Mouse (Mus musculus): ENCODE data around the gene Coro1c.
"Not testable (repeated sequence)": the region's sequence is repeated elsewhere in the genome, so short reads cannot be mapped to it uniquely, and the experiment has no call there.

Coro1c gene

DNA sequence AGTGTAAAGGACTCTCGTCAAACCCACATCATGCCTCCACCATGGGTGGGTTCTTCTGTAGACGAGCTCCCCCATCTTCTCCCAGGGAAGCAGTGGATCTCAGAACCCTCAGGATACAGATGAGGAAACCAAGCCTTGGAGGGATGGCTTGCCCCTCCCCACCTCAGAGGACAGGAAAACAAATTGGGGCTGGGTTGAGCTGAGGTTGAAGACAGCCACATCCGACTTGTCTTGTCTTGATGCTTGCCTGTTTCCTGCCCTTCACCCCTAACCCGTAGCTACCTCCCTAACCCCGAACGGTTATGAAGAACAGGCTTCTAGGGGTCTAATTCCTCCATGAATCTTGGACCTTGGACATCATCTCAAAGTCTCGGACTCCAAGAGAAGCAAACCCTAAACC lies 83.0 kb downstream of the Coro1c start:
- no peak for DNase-seq

DNA sequence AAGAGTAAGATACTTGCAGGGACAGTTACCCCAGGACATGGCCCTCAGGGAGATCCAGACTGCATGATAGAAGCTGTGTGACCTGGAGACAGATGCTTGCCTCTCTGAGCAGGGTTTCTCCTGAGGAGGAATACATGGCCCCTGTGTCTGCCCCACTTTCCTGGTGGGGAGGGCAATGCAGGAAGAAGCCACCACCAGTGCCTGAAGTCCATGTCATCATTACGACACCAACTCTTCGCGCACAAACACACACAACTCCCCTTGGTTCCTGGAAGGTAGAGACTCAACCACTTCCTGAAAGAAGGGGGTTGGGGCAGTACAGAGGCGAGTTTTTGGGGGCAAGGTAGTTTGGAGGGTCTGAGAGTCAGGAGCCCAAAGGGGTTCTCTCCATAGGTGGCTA lies 84.3 kb downstream of the Coro1c start:
- no peak for DNase-seq

DNA sequence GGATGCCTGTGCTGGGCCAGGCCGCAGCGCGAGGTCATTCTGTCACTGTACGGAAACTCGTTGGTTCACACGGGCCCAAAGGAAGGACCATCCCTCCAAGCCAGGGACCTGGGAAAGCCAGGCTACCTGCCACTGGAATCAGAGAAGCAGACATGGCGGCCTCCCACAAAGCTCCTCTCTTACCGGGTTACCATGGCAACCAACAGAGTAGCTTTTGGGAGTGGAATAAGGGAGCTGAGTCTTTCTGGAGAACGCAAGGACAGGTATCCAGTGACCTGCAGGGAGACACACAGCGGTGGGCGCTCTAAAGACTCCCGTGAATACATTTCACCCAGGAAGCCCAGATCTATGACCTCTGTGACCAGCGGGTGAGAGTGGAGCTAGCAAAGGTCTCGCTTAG lies 90.0 kb downstream of the Coro1c start:
- DNase-seq = no peak

DNA sequence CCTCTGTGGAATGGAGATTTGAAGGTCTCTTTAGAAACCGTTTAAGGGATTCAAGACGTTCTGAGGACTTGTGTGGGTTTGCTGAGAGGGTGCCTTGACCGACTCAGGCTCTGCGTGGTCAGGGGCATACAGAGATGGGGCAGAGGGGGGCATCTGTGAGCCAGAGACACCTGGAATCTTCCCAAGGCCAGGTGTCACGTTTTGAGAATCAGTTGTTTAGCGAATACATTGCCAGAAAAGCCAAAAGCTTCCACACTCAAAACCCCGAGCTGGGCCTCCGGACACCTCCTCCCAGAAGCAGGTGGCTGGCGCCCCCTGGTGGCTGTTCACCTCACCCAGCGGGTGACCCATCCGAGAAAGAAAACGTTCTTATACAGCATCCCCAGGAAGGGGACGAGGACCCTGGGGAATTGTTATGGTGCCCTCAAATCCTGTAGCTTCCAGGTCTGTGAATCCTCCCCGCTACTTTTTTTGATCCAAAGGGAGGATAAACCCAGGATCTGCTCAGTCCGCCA lies 92.9 kb downstream of the Coro1c start:
- DNase-seq = peak; percentile 26

DNA sequence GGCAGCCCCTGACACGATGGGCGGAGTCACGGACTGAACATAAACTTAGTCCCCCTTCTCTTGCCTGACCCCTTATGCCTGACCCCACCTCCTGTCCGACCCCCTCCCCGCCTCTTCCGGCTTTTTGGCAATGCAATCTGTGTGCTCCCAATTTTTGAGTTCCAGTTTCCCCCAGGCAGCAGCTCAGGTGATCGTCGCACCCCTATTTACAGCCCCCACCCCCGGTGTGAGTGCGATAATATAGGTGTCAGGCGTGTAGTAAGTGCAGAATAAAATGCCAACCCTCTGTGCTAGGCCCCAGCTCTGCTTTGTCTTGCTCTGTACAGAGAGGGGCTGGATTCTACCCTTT lies 93.5 kb downstream of the Coro1c start:
- DNase-seq = no peak

DNA sequence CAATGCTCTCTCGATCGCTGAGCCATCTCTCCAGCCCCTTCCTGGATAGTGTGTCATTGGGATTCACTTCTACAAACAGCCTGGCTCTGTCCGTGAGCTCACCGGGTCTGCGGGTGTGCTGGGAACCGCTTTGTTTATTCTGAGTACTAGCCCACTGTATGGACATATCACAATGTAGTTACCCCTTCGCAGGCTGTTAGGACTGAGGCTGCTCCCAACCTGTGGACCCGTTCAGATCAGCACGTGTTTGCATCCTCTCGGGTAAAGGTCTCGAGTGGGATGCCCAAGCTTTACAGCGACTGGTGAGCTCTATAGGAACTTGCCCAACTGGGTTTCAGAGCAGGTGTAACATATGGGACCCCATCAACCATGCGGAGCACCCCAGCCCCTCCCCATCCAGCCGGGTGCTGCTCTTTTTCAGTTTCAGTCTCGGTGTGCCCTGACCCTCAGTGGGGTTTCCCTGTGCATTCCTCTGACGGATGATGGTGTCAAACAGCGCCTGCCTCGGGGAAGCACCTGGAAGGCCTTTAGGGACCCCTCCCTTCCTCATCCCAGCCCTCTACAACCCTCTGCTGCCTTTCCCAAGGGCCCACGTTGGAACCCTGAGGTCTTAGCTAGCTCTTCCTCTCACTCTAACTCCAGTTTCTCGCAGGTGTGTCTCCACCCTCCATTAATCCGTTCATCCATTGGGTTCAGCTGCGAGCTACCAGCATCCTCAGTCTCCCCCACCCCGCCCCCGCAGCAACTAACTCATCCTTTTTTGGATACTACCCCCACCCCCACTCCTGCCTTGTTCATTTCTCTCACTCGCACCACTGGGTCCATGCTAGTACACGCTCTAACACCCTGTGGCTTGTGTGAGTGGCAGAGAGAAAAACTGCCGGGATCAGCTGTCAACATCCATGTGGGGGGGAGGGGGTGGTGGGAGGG lies 94.2 kb downstream of the Coro1c start:
- no peak for DNase-seq

DNA sequence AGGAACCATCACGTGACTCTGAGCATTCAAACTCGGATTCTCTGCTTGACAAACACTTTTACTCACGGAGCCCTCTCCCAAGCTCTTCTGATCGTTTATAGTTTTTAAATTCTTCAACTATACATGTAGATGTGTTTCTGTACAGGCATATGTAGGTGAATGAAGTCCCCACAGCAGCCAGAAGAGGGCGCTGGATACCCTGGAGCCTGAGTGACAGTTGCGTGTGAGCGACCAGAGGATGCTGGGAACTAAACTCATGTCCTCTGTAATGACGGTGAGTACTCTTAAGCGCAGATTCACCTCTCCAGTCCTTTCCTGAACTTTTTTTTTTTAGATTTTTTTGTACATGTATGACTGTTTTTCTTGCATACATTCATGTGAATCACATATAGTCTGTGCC lies 95.0 kb downstream of the Coro1c start:
- no peak for DNase-seq

DNA sequence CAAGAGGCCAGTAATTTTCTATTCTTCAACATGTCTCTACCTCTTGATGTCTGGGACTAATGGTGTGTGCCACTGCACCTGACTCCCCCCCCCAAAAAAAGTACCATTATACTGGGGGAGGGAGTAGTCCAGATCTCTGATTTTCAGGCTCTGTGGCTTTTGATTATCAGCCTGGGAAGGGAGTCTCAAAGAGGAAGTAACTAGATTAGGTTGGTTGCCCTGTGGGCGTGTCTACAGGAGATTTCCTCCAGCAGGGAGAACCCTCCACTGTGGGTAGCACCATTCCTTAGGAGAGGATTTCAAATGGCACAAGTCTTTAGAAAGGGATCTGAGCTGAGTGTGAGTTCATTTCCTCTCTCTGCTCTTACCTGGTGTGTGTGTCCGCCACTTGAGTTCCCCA lies 95.9 kb downstream of the Coro1c start:
- DNase-seq = no peak

DNA sequence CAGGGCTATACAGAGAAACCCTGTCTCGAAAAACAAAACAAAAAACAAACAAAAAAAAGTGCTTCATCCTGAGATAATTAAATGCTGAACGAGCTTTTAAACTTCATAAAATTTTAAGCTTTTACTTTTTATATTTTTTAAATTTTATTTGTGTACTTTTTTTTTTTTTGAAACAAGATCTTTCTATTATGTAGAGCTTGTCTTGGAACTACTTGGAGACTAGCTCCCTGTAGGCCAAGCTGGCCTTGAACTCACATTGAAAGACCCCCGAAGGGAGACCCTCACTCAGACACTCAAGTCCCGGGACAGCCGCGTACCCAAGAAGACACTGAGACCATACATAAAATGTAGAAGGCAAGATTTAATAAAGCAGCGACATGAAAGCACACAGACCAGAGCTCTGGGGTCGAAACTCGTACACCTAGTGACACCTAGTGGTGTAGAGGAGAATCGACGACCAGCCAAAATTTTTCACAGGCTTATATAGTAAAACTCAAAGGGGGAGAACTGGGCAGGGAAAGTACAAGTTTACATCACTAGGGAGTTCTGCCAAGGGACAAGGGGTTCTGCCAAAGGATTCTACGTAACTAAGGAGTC lies 96.6 kb downstream of the Coro1c start:
- not testable (repeated sequence) for DNase-seq

DNA sequence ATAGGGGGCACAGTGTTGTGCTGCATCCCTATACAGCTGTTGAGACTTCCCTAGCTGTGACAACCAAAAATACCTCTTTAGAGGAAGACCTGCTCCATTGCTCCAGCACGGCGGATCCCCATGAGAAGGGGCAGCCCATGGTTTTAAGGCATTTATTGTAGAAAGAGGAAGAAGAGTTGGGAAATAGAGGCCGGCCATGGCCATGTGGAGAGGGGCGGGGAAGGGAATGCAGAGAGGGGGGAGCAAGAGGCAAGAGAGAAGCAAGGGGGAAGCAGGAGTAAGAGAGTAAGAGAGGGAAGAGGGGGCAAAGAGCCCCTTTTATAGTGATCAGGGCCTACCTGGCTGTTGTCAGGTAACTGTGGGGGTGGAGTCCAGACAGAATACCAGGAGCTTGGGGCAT lies 98.4 kb downstream of the Coro1c start:
- no peak for DNase-seq

DNA sequence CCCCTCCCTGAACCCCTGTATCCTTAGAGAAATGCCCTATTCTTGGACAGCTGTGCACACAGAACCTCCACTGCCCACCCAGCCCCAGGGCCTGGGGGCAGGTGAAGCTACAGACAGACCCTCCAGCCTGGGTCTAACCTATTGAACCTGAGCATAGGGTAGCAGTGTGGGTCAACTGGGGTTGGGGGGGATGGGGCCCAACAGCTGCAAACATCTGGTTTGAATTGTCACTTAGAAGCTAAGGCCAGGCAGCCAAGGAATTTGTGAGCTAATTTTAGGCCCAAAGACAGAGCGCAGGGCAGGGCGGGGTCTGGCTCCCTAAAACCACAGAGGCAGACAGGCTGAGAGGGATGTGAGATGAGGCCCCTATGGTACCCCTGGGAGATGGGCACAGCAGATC lies 100.4 kb downstream of the Coro1c start:
- DNase-seq = no peak

DNA sequence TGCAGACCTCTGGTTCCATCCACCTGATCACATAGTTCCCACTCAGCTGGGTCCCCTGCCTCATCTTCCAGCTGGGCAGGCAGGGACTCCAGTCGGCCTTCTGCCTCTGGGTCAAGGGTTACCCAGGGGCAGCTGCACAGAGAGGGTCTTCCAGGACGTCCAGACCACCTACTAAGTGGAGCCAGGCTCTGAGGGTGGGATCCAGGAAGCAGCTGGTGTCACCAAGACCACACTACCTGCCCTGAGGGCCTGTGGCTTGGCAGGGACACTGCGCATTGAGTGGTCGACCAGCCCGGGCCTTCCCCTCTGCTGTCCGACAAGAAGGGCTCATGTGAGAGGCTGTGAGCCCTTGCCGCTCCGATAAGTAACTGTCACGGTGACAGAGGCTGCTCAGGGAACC lies 100.8 kb downstream of the Coro1c start:
- DNase-seq = no peak

DNA sequence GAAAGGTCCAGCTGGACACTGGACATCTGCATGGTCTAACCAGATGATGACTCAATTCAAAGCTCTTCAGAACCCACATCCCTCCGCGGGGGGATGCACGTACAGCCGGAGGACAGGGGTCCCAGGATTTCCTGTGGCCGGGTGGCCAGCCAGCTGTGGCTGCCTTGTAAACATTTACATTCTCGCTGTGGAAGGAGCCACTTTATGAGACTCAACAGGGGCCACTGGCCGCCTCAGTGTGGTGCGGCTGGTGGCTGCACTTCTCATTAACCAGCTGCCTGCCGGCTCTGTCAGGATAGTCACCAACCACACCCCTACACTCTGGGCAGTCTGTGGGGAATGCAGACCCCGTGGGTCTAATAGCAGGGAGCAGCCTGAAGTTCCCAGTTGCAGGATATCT lies 102.1 kb downstream of the Coro1c start:
- DNase-seq = no peak

DNA sequence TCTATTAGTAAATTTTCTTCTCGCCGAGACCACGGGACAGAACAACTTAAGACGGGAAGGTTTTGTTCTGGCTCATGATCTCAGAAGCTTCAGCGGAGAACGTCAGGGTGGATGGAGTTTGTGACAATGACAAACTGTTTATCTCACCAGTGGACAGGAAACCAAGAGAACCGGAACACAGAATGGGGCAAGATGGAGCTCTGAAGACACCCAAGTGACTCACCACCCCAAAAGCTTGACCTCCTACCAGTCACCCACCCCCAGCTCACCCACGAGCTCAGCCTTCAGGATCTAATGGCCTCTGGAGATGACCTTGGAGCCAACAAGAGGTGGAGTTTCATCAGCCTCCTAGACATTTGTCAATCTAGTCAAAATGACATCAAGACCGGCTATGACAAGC lies 103.3 kb downstream of the Coro1c start:
- no peak for DNase-seq

DNA sequence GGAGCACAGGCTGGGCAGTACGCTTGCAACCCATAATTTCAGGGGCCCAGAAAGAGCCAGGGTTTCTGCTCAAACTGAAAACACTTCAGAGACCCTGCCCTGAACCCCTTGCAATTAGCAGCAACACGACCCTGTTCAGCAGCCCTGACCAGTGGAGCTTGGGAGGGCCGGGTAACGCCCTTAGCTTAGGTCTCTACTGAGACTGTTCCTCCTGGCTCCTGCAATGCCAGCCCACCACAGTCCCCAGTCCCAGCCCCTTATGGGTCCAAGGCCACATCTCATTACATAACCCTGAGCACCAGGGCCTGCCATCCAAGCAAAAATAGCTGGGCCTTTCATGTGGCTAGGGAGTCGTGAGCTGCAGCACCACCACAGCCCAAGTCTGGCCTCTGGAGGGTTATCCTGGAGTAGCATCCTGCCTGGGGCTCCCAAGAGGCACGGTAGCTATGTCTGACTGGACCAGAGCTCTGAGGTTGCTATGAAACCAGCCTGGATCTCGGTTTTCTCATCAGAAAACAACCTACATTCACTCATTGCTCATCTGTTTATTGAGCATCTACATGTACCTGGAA lies 104.1 kb downstream of the Coro1c start:
- no peak for DNase-seq

DNA sequence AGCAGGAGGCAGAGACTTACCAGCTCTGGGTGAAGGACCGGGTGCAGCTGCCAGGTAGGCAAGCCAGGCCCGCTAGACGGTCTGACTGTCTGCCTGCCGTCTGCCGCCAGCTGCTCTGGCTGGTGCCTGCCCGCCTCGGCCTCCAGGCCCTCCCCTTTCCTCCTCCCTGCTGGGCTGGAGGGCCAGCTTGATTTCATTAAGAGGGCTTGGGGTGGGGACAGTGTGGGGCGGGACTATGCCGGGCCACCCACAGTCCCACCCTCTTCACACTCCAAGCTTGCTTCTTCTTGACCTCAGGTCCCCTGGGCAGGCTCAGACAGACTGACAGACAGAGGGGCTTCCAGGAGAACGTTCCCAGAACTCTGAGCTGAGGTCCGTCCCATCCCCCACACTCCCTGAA lies 108.3 kb downstream of the Coro1c start, which contains the start of gene Tmem119:
Gene Tmem119 (minus strand): TSS at position 237 of the 400 bp plus-strand sequence.
- DNase-seq = peak; percentile 37

DNA sequence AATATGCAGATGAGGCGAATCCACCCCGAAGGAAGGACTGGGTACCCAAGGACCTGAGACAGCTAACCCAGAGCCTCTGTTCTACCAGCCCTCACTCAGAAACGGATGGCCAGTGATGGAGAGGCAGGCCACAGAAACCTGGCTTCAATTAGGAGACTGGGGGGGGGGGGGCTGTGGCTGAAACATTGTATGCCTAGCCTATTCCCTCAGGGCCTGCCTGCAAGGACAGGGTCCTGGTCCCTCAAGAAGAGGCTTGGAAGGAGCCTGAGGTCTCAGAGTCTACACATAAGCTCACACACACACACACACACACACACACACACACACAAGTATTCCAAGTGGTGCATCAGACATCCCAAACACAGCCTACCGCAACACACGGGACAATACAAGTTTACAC lies 108.9 kb downstream of the Coro1c start:
- DNase-seq = no peak

DNA sequence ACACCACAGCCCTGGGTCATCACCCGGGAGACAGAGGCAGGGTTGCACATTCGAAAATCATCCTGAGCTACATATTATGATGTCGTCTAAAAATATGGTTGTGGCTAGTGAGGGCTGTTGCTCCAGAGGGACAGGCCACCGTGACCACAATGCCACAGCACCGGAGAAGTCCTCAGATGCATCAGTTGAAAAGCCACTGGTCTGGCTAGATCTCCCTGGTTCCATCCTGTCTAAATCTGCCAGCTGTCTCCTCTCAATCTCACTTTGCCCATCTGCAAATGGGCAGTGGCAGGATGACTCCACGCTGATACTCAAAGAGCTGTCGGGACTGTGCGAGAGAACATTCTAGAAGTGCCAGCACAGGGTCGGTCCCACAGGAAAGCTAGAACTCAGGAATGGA lies 110.0 kb downstream of the Coro1c start:
- no peak for DNase-seq

DNA sequence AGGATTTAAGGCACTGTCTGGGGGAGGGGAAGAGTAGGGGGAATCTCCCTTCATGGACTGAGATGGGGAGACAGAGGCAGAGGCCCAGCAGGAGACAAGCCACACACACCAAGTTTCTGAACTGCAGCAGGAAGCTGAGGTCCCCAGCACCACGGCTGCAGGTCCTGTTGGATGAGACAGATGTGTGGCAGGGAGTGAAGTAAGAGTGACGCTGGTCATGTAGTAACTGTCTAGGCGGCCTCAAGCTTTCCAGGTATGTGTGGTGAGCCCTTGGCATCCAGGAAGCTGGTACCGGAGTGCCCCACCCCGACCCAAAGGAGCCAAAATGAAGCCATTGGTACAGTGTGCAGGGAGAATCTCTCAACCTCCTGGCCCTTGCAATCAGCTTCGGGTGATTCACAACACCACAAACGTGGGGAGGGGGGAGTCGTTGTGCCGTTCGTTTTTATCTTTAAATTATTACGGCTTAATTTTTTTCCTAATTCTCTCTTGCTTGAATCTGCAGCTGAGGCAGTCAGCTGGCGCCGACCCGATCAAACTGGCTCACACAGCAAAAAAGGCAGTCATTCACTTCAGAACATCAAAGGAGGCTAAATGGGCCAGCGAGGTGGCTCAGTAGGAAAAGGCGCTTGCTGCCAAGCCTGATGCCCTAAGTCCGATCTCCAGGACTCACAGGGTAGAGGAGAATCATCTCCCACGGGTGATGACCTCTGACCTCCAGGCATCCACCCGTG lies 111.2 kb downstream of the Coro1c start:
- DNase-seq = no peak

DNA sequence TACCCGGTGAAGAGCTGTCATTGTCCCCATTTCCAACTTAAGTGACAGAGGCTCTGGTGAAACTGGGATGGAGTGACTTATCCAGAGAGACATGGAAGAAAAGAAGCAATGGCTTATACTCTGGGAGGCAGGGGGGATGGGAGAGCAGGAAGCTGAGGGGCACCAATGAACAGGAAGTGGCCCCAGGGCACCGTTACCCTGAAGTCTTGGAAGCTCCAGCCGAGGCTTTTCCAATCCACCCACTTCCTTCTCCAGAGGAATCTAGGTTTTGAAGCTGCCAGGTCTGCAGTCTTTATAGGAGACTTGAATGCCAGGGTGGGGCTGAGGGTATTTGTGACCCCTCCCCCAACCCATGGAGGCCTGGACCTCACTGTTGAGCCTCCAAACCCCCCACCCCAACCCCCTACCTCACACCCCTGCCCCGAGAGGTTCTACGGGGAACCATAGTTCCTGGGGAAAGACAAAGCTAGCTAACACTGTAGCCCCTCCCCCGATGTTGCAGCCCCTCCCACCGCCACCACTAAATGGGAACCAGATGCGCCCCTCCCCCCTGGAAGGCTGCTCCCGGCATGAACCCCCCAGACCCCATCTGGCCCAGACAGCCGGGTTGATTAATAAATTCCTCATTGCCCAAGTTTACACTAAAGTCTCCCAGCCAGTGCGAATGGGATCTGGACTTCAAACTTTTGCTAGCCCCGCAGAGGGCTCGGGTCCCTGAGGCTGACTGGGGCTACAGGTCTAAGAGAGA lies 112.0 kb downstream of the Coro1c start:
- no peak for DNase-seq
